22 mouse cellular contexts compared by ENCODE assay signal in genomic region chr12:41356040-41356439, GRCm38 (mm10).
DNase-seq lines count a peak whose midpoint lies in the region; ATAC-seq and TF ChIP-seq lines count a peak whose summit lies in the region.
"Had no signal": no experiment of that assay in that cellular context is flagged by ENCODE, and none has a peak within 500 bp of the region (broad histone marks: within the 10 kb centered on the region; RNA-seq: fewer than 3 reads in every experiment).

No protein-coding gene starts in this region.

- ATAC-seq in embryonic facial prominence, embryonic 11.5 days (replicated peaks; ENCODE audit: insufficient number of reproducible peaks, low FRiP score, low TSS enrichment, low read depth) = no peak
- no peak for ATAC-seq in limb, embryonic 14.5 days (ENCODE audit: low FRiP score, low read depth)
- ATAC-seq: forebrain, embryonic 13.5 days had no signal

- no peaks in the 10 kb centered on the region for H3K36me3 ChIP-seq in embryonic facial prominence, embryonic 11.5 days (replicated peaks; ENCODE audit: control insufficient read depth, insufficient read depth, low read depth, low read length)
- H3K36me3 ChIP-seq in embryonic facial prominence, embryonic 10.5 days (replicated peaks) = no peaks in the 10 kb centered on the region
- no peaks in the 10 kb centered on the region for H3K36me3 ChIP-seq in limb, embryonic 14.5 days (ENCODE audit: control insufficient read depth, insufficient read depth, low read length)
- no peaks in the 10 kb centered on the region for H3K36me3 ChIP-seq in limb, embryonic 10.5 days

- peak; percentile 74 for DNase-seq in embryonic facial prominence, embryonic 11.5 days (ENCODE audit: low spot score)
- no peak for DNase-seq in embryonic facial prominence, embryonic 10.5 days (ENCODE audit: low spot score)
- peak; percentile 71 for DNase-seq in limb, embryonic 14.5 days (ENCODE audit: low spot score)
- DNase-seq in limb, embryonic 10.5 days (ENCODE audit: low spot score) = no peak
- DNase-seq in 416B (ENCODE audit: low read depth) = peak; percentile 2
- DNase-seq in c-Kit-positive CD71-positive TER-119-positive erythroid progenitor cells, embryonic 14.5 days (ENCODE audit: low spot score) = peak; percentile 1
- no peak for DNase-seq in thymus, postnatal 0 days (ENCODE audit: low spot score)
- DNase-seq in layer of hippocampus, postnatal 36 days = no peak
- DNase-seq: adrenal gland, postnatal 10 days; cerebellum, adult 18-20 months; gastrocnemius, postnatal 14 days; heart, adult 18-20 months; heart, postnatal 4 days; kidney, adult 9 months; kidney, postnatal 4 days; layer of hippocampus, adult 9-11 months; lung, postnatal 14 days; right cerebral cortex, postnatal 4 days; thymus, adult 2 months had no signal

- H3K9me3 ChIP-seq in embryonic facial prominence, embryonic 11.5 days (replicated peaks; ENCODE audit: control insufficient read depth, low read length) = no peaks in the 10 kb centered on the region
- H3K9me3 ChIP-seq in embryonic facial prominence, embryonic 10.5 days = no peaks in the 10 kb centered on the region
- H3K9me3 ChIP-seq in limb, embryonic 14.5 days (ENCODE audit: control insufficient read depth, low read length) = no peaks in the 10 kb centered on the region
- H3K9me3 ChIP-seq in limb, embryonic 10.5 days (replicated peaks) = no peaks in the 10 kb centered on the region
- H3K9me3 ChIP-seq: forebrain, embryonic 13.5 days had no signal

- no peaks in the 10 kb centered on the region for H3K4me1 ChIP-seq in embryonic facial prominence, embryonic 11.5 days (ENCODE audit: control insufficient read depth, insufficient read depth, low read length)
- H3K4me1 ChIP-seq in embryonic facial prominence, embryonic 10.5 days = no peaks in the 10 kb centered on the region
- H3K4me1 ChIP-seq in limb, embryonic 14.5 days (ENCODE audit: control insufficient read depth, insufficient read depth, low read length) = no peaks in the 10 kb centered on the region
- peaks cover 12% of the 10 kb centered on the region for H3K4me1 ChIP-seq in limb, embryonic 10.5 days
- H3K4me1 ChIP-seq: forebrain, embryonic 13.5 days had no signal

- H3K4me2 ChIP-seq in embryonic facial prominence, embryonic 11.5 days (ENCODE audit: low read depth, low read length) = no peak overlapping the region
- no peak overlapping the region for H3K4me2 ChIP-seq in limb, embryonic 14.5 days (replicated peaks; ENCODE audit: low read depth, low read length, severe bottlenecking)
- H3K4me2 ChIP-seq: forebrain, embryonic 13.5 days had no signal

- H3K4me3 ChIP-seq in embryonic facial prominence, embryonic 11.5 days (ENCODE audit: low read depth, low read length) = no peak overlapping the region
- no peak overlapping the region for H3K4me3 ChIP-seq in embryonic facial prominence, embryonic 10.5 days
- H3K4me3 ChIP-seq in limb, embryonic 14.5 days (replicated peaks; ENCODE audit: low read length) = no peak overlapping the region
- H3K4me3 ChIP-seq in limb, embryonic 10.5 days = no peak overlapping the region
- H3K4me3 ChIP-seq: forebrain, embryonic 13.5 days had no signal

- no peak for TF ChIP-seq POLR2A in limb, embryonic 14.5 days (IDR thresholded peaks at IDR 0.05; ENCODE audit: borderline replicate concordance, extremely low read depth, insufficient read depth, insufficient read length)

- no peak overlapping the region for H3K9ac ChIP-seq in embryonic facial prominence, embryonic 11.5 days (replicated peaks; ENCODE audit: low read length)
- H3K9ac ChIP-seq in limb, embryonic 14.5 days (ENCODE audit: low read depth, low read length, severe bottlenecking) = no peak overlapping the region
- H3K9ac ChIP-seq: forebrain, embryonic 13.5 days; liver, embryonic 14.5 days had no signal

- no peaks in the 10 kb centered on the region for H3K27me3 ChIP-seq in embryonic facial prominence, embryonic 11.5 days (ENCODE audit: control insufficient read depth, insufficient read depth, low read length)
- no peaks in the 10 kb centered on the region for H3K27me3 ChIP-seq in embryonic facial prominence, embryonic 10.5 days (replicated peaks; ENCODE audit: low read depth, poor library complexity, severe bottlenecking)
- H3K27me3 ChIP-seq in limb, embryonic 14.5 days (ENCODE audit: control insufficient read depth, insufficient read depth, low read length) = no peaks in the 10 kb centered on the region
- H3K27me3 ChIP-seq in limb, embryonic 10.5 days (ENCODE audit: low read depth, poor library complexity, severe bottlenecking) = no peaks in the 10 kb centered on the region
- H3K27me3 ChIP-seq: CH12.LX; forebrain, embryonic 13.5 days had no signal

- no peak overlapping the region for H3K27ac ChIP-seq in embryonic facial prominence, embryonic 11.5 days (replicated peaks; ENCODE audit: low read depth, low read length)
- H3K27ac ChIP-seq in embryonic facial prominence, embryonic 10.5 days (replicated peaks) = no peak overlapping the region
- no peak overlapping the region for H3K27ac ChIP-seq in limb, embryonic 14.5 days (replicated peaks; ENCODE audit: low read depth, low read length)
- no peak overlapping the region for H3K27ac ChIP-seq in limb, embryonic 10.5 days
- H3K27ac ChIP-seq: forebrain, embryonic 13.5 days; liver, embryonic 14.5 days had no signal

- 76% methylated on average over 3 of the region's 3 CpGs for WGBS in embryonic facial prominence, embryonic 11.5 days
- WGBS in embryonic facial prominence, embryonic 10.5 days = 74% methylated on average over 3 of the region's 3 CpGs
- WGBS in limb, embryonic 14.5 days = 31% methylated on average over 3 of the region's 3 CpGs
- WGBS in limb, embryonic 10.5 days = 65% methylated on average over 3 of the region's 3 CpGs

Comparison
In these comparisons a context has a peak if more than half of its experiments do, and no peak if none do; other contexts are left out.
1. DNase-seq: peak in embryonic facial prominence, embryonic 11.5 days (single experiment), limb, embryonic 14.5 days (single experiment), 416B (single experiment) and c-Kit-positive CD71-positive TER-119-positive erythroid progenitor cells, embryonic 14.5 days (single experiment); none in embryonic facial prominence, embryonic 10.5 days (single experiment), limb, embryonic 10.5 days (single experiment), thymus, postnatal 0 days (single experiment) and layer of hippocampus, postnatal 36 days (0 of 2).